Mouse (Mus musculus) c-Kit-positive CD71-positive TER-119-positive erythroid progenitor cells, embryonic 14.5 days (primary cell): ENCODE results near the gene Cep83.

ENCODE experiments used
- DNase-seq: peaks from one replicate; pipeline ENCODE4 v3.0.0-alpha.2; 2013; ENCODE audit warnings: low spot score

Gene Cep83

GRCm38 (mm10) chr10:94779319-94779718 lies 90.9 kb downstream of the Cep83 start:
- no peak for DNase-seq

GRCm38 (mm10) chr10:94780618-94781262 lies 92.3 kb downstream of the Cep83 start:
- peak; percentile 12 for DNase-seq

- DNase-seq, result no peak
Observed at GRCm38 (mm10) chr10:94789205-94789604, 100.8 kb downstream of the Cep83 start.

- DNase-seq, result no peak
Observed at GRCm38 (mm10) chr10:94793914-94794313, 105.5 kb downstream of the Cep83 start.

GRCm38 (mm10) chr10:94794666-94795244 lies 106.3 kb downstream of the Cep83 start:
- no peak for DNase-seq

GRCm38 (mm10) chr10:94798128-94798527 lies 109.7 kb downstream of the Cep83 start:
- no peak for DNase-seq

GRCm38 (mm10) chr10:94799485-94800239 lies 111.2 kb downstream of the Cep83 start:
- DNase-seq, result no peak

- no peak for DNase-seq
Observed at GRCm38 (mm10) chr10:94800677-94801354, 112.4 kb downstream of the Cep83 start.

- DNase-seq, result no peak
Observed at GRCm38 (mm10) chr10:94804029-94804908, 115.8 kb downstream of the Cep83 start.

GRCm38 (mm10) chr10:94804909-94805220 lies 116.4 kb downstream of the Cep83 start:
- DNase-seq, result no peak

GRCm38 (mm10) chr10:94807323-94807722 lies 118.9 kb downstream of the Cep83 start:
- no peak for DNase-seq

- DNase-seq, result no peak
Observed at GRCm38 (mm10) chr10:94808275-94808674, 119.8 kb downstream of the Cep83 start.

GRCm38 (mm10) chr10:94809946-94810472 lies 121.6 kb downstream of the Cep83 start:
- DNase-seq, result no peak

- DNase-seq, result no peak
Observed at GRCm38 (mm10) chr10:94811907-94812851, 123.7 kb downstream of the Cep83 start.

- DNase-seq, result no peak
Observed at GRCm38 (mm10) chr10:94818127-94818526, 129.7 kb downstream of the Cep83 start.

- DNase-seq, result no peak
Observed at GRCm38 (mm10) chr10:94818781-94819665, 130.6 kb downstream of the Cep83 start.

GRCm38 (mm10) chr10:94823971-94824760 lies 135.7 kb downstream of the Cep83 start:
- DNase-seq, result no peak

GRCm38 (mm10) chr10:94825951-94826350 lies 137.5 kb downstream of the Cep83 start:
- no peak for DNase-seq

- DNase-seq, result no peak
Observed at GRCm38 (mm10) chr10:94826436-94826835, 138.0 kb downstream of the Cep83 start.
